Mouse (Mus musculus) C2C12 (cell line): ENCODE results near the gene B4galt3. TPM values are rescaled to one million over a fixed set of nuclear protein-coding genes. Genes with fewer than 3 reads are reported as not detected.

Source experiments
- H3K27me3 ChIP-seq: one replicate; pipeline ENCODE4 v1.6.1; 2011; ENCODE audit not compliant: control insufficient read depth, insufficient read depth, insufficient read length
- H3K36me3 ChIP-seq: one replicate; pipeline ENCODE4 v1.6.1; 2011; ENCODE audit not compliant: control insufficient read depth, insufficient read depth
- H3K4me3 ChIP-seq: one replicate; pipeline ENCODE4 v1.5.1; 2011; ENCODE audit warnings: mild to moderate bottlenecking, control low read depth; ENCODE audit not compliant: poor library complexity, insufficient read depth, severe bottlenecking
- H3K79me2 ChIP-seq: one replicate; pipeline ENCODE4 v1.6.1; 2011; ENCODE audit not compliant: control insufficient read depth, insufficient read depth
- H3K79me3 ChIP-seq: one replicate; pipeline ENCODE4 v1.6.1; 2011; ENCODE audit warnings: low read depth, control low read depth
- H3ac ChIP-seq: one replicate; pipeline ENCODE3; 2011; ENCODE audit warnings: low read depth; ENCODE audit not compliant: control insufficient read depth, insufficient read length
- CEBPB ChIP-seq: IDR thresholded peaks from one replicate; pipeline ENCODE4 v1.6.1; 2011; ENCODE audit warnings: low read depth, mild to moderate bottlenecking, control low read depth, moderate library complexity
- CTCF ChIP-seq: IDR thresholded peaks from one replicate; pipeline ENCODE4 v1.5.1; 2011; ENCODE audit not compliant: control insufficient read depth, insufficient read depth, insufficient read length
- FOSL1 ChIP-seq: IDR thresholded peaks from one replicate; pipeline ENCODE4 v1.8.0; 2011; ENCODE audit warnings: mild to moderate bottlenecking, low read length; ENCODE audit not compliant: poor library complexity, insufficient read depth, severe bottlenecking
- MAX ChIP-seq: IDR thresholded peaks from one replicate; pipeline ENCODE4 v1.6.1; 2011; ENCODE audit warnings: mild to moderate bottlenecking, control low read depth
- MYOD1 ChIP-seq: IDR thresholded peaks from one replicate; pipeline ENCODE4 v1.6.1; 2011; ENCODE audit warnings: low read depth; ENCODE audit not compliant: control insufficient read depth, insufficient read length
- MYOG ChIP-seq: IDR thresholded peaks from one replicate; pipeline ENCODE4 v1.6.1; 2011; ENCODE audit not compliant: control insufficient read depth, insufficient read length; ENCODE audit errors: extremely low read depth
- USF1 ChIP-seq: IDR thresholded peaks from one replicate; pipeline ENCODE4 v1.6.1; 2011; ENCODE audit warnings: low read depth, mild to moderate bottlenecking, control low read depth, moderate library complexity
- polyA plus RNA-seq: library from polyadenylated mRNA; unstranded; fragments of >200 nt; fragmentation: generic; extraction: Trizol; gene quantifications from one replicate; pipeline ENCODE4 v1.2.1, GENCODE M21; 2012; ENCODE audit warnings: missing spikeins

Gene B4galt3
- polyA plus RNA-seq, 1 experiment, result 17.4 TPM

- Histone ChIP-seq H3K36me3 (peaks cover 33% of the 10 kb centered on the region), H3K79me2 (peaks cover 14% of the 10 kb centered on the region), H3ac (no peak overlapping the region), H3K4me3 (no peak overlapping the region), H3K27me3 (no peaks in the 10 kb centered on the region), H3K79me3 (no peaks in the 10 kb centered on the region)
- TF ChIP-seq MYOG, result no peak
Observed at GRCm38 (mm10) chr1:171274171-171274570, 4.0 kb downstream of the B4galt3 start.

- H3K79me2 ChIP-seq, result peaks cover 13% of the 10 kb centered on the region
- H3K27me3 ChIP-seq, result no peaks in the 10 kb centered on the region
- no peak overlapping the region for H3ac ChIP-seq
- no peak overlapping the region for H3K4me3 ChIP-seq
- no peaks in the 10 kb centered on the region for H3K79me3 ChIP-seq
- H3K36me3 ChIP-seq, result peaks cover 33% of the 10 kb centered on the region
- TF ChIP-seq FOSL1 (no peak), MAX (no peak)
Observed at GRCm38 (mm10) chr1:171275144-171275734, 5.1 kb downstream of the B4galt3 start.

GRCm38 (mm10) chr1:171276110-171276748 lies 6.1 kb downstream of the B4galt3 start:
- Histone ChIP-seq H3K36me3 (peaks cover 33% of the 10 kb centered on the region), H3K4me3 (no peak overlapping the region), H3ac (no peak overlapping the region), H3K79me2 (peaks cover 3% of the 10 kb centered on the region), H3K27me3 (no peaks in the 10 kb centered on the region), H3K79me3 (no peaks in the 10 kb centered on the region)
- no peak for TF ChIP-seq MAX
- TF ChIP-seq MYOG, result no peak
- no peak for TF ChIP-seq MYOD1
- TF ChIP-seq CEBPB, result no peak
- no peak for TF ChIP-seq USF1
- no peak for TF ChIP-seq CTCF
- no peak for TF ChIP-seq FOSL1

GRCm38 (mm10) chr1:171277736-171278135 lies 7.6 kb downstream of the B4galt3 start:
- H3K79me3 ChIP-seq, result no peaks in the 10 kb centered on the region
- no peak overlapping the region for H3K4me3 ChIP-seq
- no peak overlapping the region for H3ac ChIP-seq
- H3K79me2 ChIP-seq, result no peaks in the 10 kb centered on the region
- H3K27me3 ChIP-seq, result no peaks in the 10 kb centered on the region
- H3K36me3 ChIP-seq, result peaks cover 34% of the 10 kb centered on the region
- no peak for TF ChIP-seq CTCF
- TF ChIP-seq MAX, result no peak
- no peak for TF ChIP-seq USF1
- TF ChIP-seq CEBPB, result no peak
- TF ChIP-seq MYOD1, result no peak
- no peak for TF ChIP-seq MYOG
- no peak for TF ChIP-seq FOSL1

DNA sequence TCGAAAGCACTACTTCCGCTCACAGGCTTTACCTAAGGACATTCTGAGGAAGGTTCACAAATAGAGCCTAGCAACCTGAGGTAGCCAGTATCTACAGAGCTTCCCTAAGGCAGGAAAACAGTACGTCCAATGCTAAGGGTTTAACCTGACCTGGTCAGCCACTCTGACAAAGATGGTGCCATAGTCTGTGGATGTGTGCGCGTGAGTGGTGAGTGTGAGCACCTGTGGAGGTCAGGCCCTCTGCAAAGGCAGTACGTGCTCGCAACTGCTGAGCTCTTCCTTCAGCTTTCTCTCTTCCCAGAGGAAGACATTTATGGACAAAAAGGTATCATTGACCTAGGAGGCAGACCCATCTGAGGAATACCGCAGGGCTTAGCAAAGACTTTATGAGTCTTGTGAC lies 8.3 kb downstream of the B4galt3 start:
- Histone ChIP-seq H3K79me3 (no peaks in the 10 kb centered on the region), H3K36me3 (peaks cover 41% of the 10 kb centered on the region), H3K4me3 (no peak overlapping the region), H3ac (no peak overlapping the region), H3K27me3 (no peaks in the 10 kb centered on the region), H3K79me2 (no peaks in the 10 kb centered on the region)
- TF ChIP-seq MAX, result no peak

DNA sequence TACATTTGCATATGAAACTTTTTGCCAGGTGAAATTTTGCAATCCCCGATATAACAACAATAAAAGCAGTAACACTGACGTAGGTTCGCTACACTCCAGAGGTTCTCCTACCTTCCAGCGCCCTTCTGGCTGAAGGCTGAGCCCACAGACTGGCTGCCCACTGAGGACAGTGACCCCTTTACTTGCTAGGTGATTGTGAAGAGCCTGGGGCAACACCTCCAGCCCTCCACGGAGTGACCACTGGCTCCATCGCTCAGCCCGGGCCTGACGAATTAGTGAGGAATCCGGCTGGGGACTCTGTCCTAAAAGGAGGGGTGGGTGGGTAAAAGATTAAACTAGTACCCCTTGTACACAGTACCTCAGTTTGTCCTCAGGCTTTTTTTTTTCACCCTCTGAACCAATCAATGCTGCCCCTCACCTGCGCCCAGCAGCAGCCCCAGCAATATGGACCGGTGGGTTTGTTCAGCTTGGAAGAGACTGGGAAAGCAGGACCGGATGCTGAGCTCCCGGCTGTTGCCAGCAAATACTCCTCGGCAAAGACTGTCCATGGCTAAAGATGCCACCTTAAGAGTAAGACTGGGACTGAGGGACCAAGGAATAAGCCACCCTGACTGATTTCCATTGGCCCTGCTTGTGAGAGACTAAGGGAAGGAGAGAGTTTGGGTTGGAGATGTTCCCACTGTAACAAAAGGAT lies 9.0 kb downstream of the B4galt3 start:
- Histone ChIP-seq H3K4me3 (no peak overlapping the region), H3K36me3 (peaks cover 41% of the 10 kb centered on the region), H3ac (no peak overlapping the region), H3K27me3 (no peaks in the 10 kb centered on the region), H3K79me2 (no peaks in the 10 kb centered on the region), H3K79me3 (no peaks in the 10 kb centered on the region)
- TF ChIP-seq MYOG, result no peak
- TF ChIP-seq USF1, result no peak
- no peak for TF ChIP-seq MAX
- no peak for TF ChIP-seq FOSL1
- TF ChIP-seq MYOD1, result no peak
- TF ChIP-seq CEBPB, result no peak
- no peak for TF ChIP-seq CTCF
